Mouse (Mus musculus) thymus, adult 2 months (tissue): Measurements from ENCODE around the gene Vax1. TPM values are rescaled to one million over a fixed set of nuclear protein-coding genes. Genes with fewer than 3 reads are reported as not detected.

Experiments
- DNase-seq: peaks from one replicate; pipeline ENCODE4 v3.0.0; 2021
- H3K27ac ChIP-seq: fragments of 200-500 bp; 2 replicates; pipeline ENCODE4 v1.5.1; 2012; ENCODE audit warnings: low read length, control low read depth; ENCODE audit not compliant: control insufficient read depth, insufficient read depth
- H3K27me3 ChIP-seq: fragments of 200-500 bp; 2 replicates; pipeline ENCODE4 v1.6.1; 2012; ENCODE audit warnings: mild to moderate bottlenecking, low read length, moderate library complexity, mixed read lengths; ENCODE audit not compliant: control insufficient read depth, insufficient read depth
- H3K36me3 ChIP-seq: fragments of 200-500 bp; 2 replicates; pipeline ENCODE4 v1.6.1; 2012; ENCODE audit warnings: mild to moderate bottlenecking, low read length, moderate library complexity; ENCODE audit not compliant: control insufficient read depth, insufficient read depth
- H3K4me1 ChIP-seq: fragments of 200-500 bp; replicated peaks from 2 replicates; pipeline ENCODE4 v1.6.1; 2012; ENCODE audit warnings: low read length; ENCODE audit not compliant: control insufficient read depth, insufficient read depth
- H3K4me3 ChIP-seq: fragments of 200-500 bp; 2 replicates; pipeline ENCODE4 v1.5.1; 2012; ENCODE audit warnings: mild to moderate bottlenecking, low read length, control low read depth, moderate library complexity; ENCODE audit not compliant: control insufficient read depth, insufficient read depth
- CTCF ChIP-seq: fragments of 200-500 bp; IDR thresholded peaks from 2 replicates; pipeline ENCODE4 v1.5.1; 2012; ENCODE audit warnings: mild to moderate bottlenecking, control low read depth, low read length, moderate library complexity, borderline replicate concordance; ENCODE audit not compliant: control insufficient read depth, poor library complexity, insufficient read depth; ENCODE audit errors: extremely low read depth
- POLR2A ChIP-seq: fragments of 200-500 bp; IDR thresholded peaks from 2 replicates; pipeline ENCODE4 v1.6.1; 2012; ENCODE audit warnings: mild to moderate bottlenecking, low read length, control low read depth, moderate library complexity; ENCODE audit not compliant: control insufficient read depth, poor library complexity, insufficient read depth; ENCODE audit errors: extremely low read depth
- WGBS: fragments of 180-500 bp; shearing (Covaris S2); methylation state at CpG from one replicate; pipeline ENCODE4 v1.1.7; 2018; 5-methylcytosine and 5-hydroxymethylcytosine counted together
- polyA plus RNA-seq: library from polyadenylated mRNA; depleted of rRNA; stranded (reverse); fragments of >200 nt; gene quantifications from 2 replicates; pipeline ENCODE4 v1.2.3, GENCODE M21; 2012

Vax1 gene
- polyA plus RNA-seq, 1 experiment = not detected

DNA sequence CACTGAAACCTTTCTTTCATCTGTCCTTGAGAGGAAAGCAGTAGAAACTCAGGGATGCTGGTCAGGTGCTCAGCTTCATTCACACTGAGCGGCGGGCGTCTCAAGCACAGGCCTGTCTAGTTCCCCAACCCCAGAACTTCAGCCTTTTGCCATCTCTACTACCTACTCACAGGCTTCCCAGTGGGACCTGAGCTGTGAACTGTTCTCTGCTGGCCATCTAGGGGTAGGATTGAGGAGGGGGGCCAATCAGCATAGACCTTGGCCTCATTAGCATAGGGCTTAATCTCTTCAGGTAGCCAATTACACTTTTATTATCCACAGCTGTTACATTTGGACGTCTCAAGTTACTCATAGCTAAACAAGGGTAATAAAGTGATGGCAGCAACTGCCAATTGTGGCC is 19.1 kb upstream of the Vax1 start:
- DNase-seq = no peak
- TF ChIP-seq CTCF = no peak
- no peak for TF ChIP-seq POLR2A
- no peak overlapping the region for H3K4me3 ChIP-seq
- no peaks in the 10 kb centered on the region for H3K36me3 ChIP-seq
- H3K4me1 ChIP-seq = no peaks in the 10 kb centered on the region
- 42% methylated on average over 4 of the region's 4 CpGs for WGBS
- peaks cover 9% of the 10 kb centered on the region; the same call in 1 of the 2 replicates for H3K27me3 ChIP-seq
- no peak overlapping the region for H3K27ac ChIP-seq

DNA sequence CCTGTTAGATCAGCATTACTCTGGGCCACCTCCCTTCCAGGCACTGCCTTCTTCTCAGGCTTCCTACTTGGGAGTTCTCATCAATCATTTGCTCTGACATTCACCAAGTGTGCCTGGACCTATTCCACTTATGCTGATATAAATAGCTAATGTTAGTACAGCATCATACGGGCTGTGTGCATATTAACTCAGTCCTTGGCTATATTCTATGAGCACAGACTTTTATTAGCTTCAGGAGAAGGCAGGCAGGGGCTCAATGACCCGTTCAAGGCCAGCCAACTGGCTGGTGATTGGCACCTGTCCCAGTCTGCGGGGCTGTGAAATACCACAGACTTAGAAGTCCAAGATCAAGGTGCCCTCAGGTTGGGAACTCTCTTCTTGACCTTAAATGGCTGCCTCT is 14.1 kb upstream of the Vax1 start:
- TF ChIP-seq POLR2A = no peak
- no peak for TF ChIP-seq CTCF
- Histone ChIP-seq H3K27ac (no peak overlapping the region), H3K4me3 (no peak overlapping the region), H3K36me3 (no peaks in the 10 kb centered on the region), H3K4me1 (no peaks in the 10 kb centered on the region), H3K27me3 (no peaks in the 10 kb centered on the region)
- WGBS = 27% methylated on average over 3 of the region's 3 CpGs
- DNase-seq = no peak

DNA sequence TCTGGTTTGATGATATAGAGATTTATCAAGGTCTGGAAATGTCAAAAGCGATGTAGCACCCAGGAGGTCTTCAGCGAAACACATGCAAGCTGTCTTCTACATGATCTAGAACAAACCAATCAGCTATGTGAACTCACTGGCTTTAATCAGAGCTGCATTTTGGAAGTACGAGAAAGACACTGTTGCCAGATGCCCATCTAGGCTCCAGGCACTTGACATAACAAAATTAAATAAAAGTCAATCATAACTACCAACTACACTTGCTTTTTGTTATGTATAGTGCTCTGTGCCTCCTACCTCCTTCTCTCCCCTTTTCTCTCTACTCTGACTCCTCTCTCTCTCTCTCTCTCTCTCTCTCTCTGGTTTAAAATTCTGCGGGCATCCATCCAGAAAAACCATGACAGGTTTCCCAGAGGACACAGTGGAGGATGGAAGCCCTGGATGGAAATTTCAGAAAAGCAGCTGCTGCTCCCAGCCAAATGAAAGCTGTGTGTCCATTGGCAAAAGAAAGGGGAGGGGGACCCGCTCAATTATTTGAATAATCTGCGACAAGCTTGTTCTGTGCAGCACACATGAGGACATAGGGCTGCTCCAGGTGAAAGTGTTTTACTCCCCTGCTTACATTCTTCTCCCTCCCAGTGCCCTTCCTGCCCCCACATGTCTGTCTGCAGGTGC is 3.6 kb upstream of the Vax1 start:
- peaks cover 11% of the 10 kb centered on the region for H3K27me3 ChIP-seq
- 23% methylated on average over 6 of the region's 6 CpGs for WGBS

DNA sequence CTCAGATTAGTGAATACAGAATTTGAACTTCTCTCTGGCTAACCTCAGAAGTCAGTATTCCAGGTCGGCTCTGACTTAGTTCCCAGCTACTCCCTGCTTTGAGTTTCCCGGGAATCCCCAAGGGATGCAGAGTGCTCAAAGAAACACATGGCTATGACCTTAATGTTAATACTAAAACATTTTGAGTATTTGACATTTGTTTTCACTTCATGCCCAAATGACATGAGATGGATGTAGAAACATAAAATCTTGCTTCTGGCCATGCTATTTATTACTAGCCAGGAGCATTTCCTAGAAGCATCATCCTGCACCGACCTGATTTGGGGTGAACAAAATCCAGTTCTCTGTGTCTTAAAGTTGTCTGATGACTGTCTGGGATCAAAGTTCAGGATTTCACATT is 2.9 kb upstream of the Vax1 start:
- TF ChIP-seq POLR2A (no peak), CTCF (no peak)
- Histone ChIP-seq H3K4me3 (no peak overlapping the region), H3K4me1 (no peaks in the 10 kb centered on the region), H3K27me3 (peaks cover 11% of the 10 kb centered on the region), H3K27ac (no peak overlapping the region), H3K36me3 (no peaks in the 10 kb centered on the region)
- 4% methylated on average over 3 of the region's 3 CpGs for WGBS
- no peak for DNase-seq

More for the DNA sequence above, 3.6 kb upstream of the Vax1 start:
- TF ChIP-seq POLR2A (no peak), CTCF (no peak)
- H3K4me1 ChIP-seq = no peaks in the 10 kb centered on the region
- no peak overlapping the region for H3K4me3 ChIP-seq
- H3K27ac ChIP-seq = no peak overlapping the region
- H3K36me3 ChIP-seq = no peaks in the 10 kb centered on the region
- DNase-seq = no peak

DNA sequence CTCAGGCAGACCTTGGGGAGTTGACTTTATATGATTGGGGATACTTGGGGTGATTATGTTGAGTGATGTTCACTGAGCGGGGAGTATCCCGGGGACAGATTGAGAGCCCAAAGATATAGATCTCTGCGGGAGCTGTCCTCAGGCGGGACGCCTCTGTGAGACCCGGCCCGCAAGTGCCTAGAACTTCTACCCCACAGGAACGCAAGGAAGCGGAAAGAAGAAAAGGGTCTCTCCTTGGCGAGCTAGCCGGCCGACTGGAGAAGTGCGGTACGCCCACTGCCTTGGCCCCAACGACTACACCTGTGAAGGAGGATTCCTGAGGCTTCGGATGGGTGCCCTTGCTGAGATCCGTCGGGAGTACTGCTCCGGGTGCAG is 2.0 kb upstream of the Vax1 start:
- TF ChIP-seq POLR2A (no peak), CTCF (no peak)
- H3K27ac ChIP-seq = no peak overlapping the region
- H3K4me1 ChIP-seq = no peaks in the 10 kb centered on the region
- H3K27me3 ChIP-seq = peaks cover 11% of the 10 kb centered on the region
- no peak overlapping the region for H3K4me3 ChIP-seq
- DNase-seq = no peak
- no peaks in the 10 kb centered on the region for H3K36me3 ChIP-seq
- WGBS = 9% methylated on average over 19 of the region's 19 CpGs

DNA sequence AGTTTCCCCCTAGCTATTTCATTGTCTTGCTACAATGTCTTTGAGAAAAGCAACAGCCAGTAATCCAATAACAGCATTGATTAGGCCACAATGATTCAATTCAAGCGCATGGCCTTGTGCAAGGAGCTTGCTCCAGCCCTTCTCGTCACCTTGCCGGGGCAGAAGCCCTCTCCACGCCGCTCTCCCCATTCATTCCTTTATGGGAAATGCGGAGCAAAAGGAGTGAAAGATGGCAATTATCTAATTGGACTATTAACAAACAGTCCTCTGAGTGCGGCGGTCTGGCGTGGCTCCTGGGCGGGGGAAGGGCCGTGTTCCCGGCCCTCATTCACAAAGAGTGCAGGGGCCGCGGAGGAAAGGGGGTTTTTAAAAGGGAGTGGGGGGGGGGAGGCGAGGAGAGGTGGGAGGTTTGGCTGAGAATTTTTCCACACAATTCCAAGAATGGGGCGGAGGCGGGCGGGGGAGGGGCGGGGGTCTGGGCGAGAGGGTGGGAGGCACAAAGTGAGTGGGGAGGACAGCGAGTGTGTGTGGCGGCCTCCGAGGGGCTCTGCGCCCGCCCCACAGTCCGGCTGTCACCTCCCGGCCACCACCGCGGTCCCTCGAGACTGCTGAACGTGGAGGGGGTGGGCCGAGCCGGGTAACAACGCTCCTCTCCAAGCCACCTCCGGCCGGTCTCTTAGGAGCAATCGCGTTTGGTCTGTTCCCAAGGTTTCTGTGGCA is 1.5 kb upstream of the Vax1 start:
- no peak overlapping the region for H3K27ac ChIP-seq
- 9% methylated on average over 36 of the region's 38 CpGs for WGBS

DNA sequence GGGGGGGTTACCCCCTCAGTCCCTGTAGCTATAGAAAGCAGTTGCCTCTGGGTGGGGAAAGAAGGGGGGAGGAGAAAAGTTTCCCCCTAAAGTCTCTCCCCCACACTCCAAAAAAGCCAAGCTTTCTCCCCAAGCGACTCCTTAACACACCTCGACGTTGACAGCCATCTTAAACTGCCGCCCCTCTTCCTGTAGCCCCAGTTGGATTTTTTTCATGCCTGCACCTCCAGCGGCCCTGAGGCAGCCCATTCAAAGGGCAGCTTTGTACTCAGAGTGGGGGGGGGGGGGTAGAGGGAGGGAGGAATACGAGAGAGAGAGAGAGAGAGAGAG is 875 bp upstream of the Vax1 start:
- no peak for DNase-seq
- 6% methylated on average over 6 of the region's 6 CpGs for WGBS
- TF ChIP-seq CTCF = no peak
- no peak for TF ChIP-seq POLR2A
- Histone ChIP-seq H3K36me3 (no peaks in the 10 kb centered on the region), H3K4me1 (no peaks in the 10 kb centered on the region), H3K4me3 (no peak overlapping the region), H3K27me3 (peaks cover 13% of the 10 kb centered on the region), H3K27ac (no peak overlapping the region)

More for the DNA sequence above, 1.5 kb upstream of the Vax1 start:
- no peak for TF ChIP-seq CTCF
- no peak for TF ChIP-seq POLR2A
- no peak for DNase-seq
- no peaks in the 10 kb centered on the region for H3K36me3 ChIP-seq
- H3K4me1 ChIP-seq = no peaks in the 10 kb centered on the region
- H3K4me3 ChIP-seq = no peak overlapping the region
- peaks cover 11% of the 10 kb centered on the region for H3K27me3 ChIP-seq
